Mouse (Mus musculus): ENCODE results near the gene Jak3. TPM values are rescaled to one million over a fixed set of nuclear protein-coding genes. Genes with fewer than 3 reads are reported as not detected.

Jak3 gene
- polyA plus RNA-seq, 1 experiment from 2014 or later: 4.2 TPM

- no peak overlapping the region for H3K4me2 ChIP-seq (replicated peaks)
- H3K9ac ChIP-seq: no peak overlapping the region; the same call in 1 of the 2 replicates
- peaks cover 86% of the 10 kb centered on the region for H3K27me3 ChIP-seq
- no peak for ATAC-seq (ENCODE audit: low FRiP score, low read depth)
- H3K4me1 ChIP-seq: peaks cover 38% of the 10 kb centered on the region
- WGBS: 54% methylated on average over 5 of the region's 5 CpGs
- no peaks in the 10 kb centered on the region for H3K36me3 ChIP-seq
- H3K4me3 ChIP-seq: no peak overlapping the region
- H3K9me3 ChIP-seq: no peaks in the 10 kb centered on the region
- no peak overlapping the region for H3K27ac ChIP-seq
Measured at GRCm38 (mm10) chr8:71667256-71667655, 8.8 kb upstream of the Jak3 start.

- Histone ChIP-seq H3K9ac (no peak overlapping the region), H3K4me3 (no peak overlapping the region; the same call in 1 of the 2 replicates), H3K27me3 (peaks cover 84% of the 10 kb centered on the region), H3K4me2 (replicated peaks) (peak overlapping the region; percentile 40), H3K9me3 (no peaks in the 10 kb centered on the region), H3K36me3 (no peaks in the 10 kb centered on the region), H3K27ac (no peak overlapping the region), H3K4me1 (peaks cover 38% of the 10 kb centered on the region)
- ATAC-seq (ENCODE audit: low FRiP score, low read depth): no peak
- 2% methylated on average over 21 of the region's 21 CpGs for WGBS
Measured at GRCm38 (mm10) chr8:71668220-71668975, 7.7 kb upstream of the Jak3 start.

GRCm38 (mm10) chr8:71670198-71670597 is 5.9 kb upstream of the Jak3 start:
- H3K36me3 ChIP-seq: no peaks in the 10 kb centered on the region
- H3K9me3 ChIP-seq: no peaks in the 10 kb centered on the region
- peaks cover 73% of the 10 kb centered on the region for H3K27me3 ChIP-seq
- no peak overlapping the region for H3K9ac ChIP-seq
- H3K27ac ChIP-seq: no peak overlapping the region
- no peak for ATAC-seq (ENCODE audit: low FRiP score, low read depth)
- H3K4me3 ChIP-seq: peak overlapping the region; percentile 50
- WGBS: 15% methylated on average over 6 of the region's 12 CpGs
- peaks cover 38% of the 10 kb centered on the region for H3K4me1 ChIP-seq
- H3K4me2 ChIP-seq (replicated peaks): peak overlapping the region; percentile 93

- H3K4me3 ChIP-seq: peak overlapping the region; percentile 50
- peak overlapping the region; percentile 93 for H3K4me2 ChIP-seq (replicated peaks)
- ATAC-seq (ENCODE audit: low FRiP score, low read depth): peak; percentile 29
- no peaks in the 10 kb centered on the region for H3K9me3 ChIP-seq
- under 1% methylated on average over 64 of the region's 64 CpGs for WGBS
- no peaks in the 10 kb centered on the region for H3K36me3 ChIP-seq
- H3K9ac ChIP-seq: 0 out of 2 replicates have a peak overlapping the region, but pooled peaks have one; percentile 19
- no peak overlapping the region for H3K27ac ChIP-seq
- H3K27me3 ChIP-seq: peaks cover 75% of the 10 kb centered on the region
- peaks cover 40% of the 10 kb centered on the region for H3K4me1 ChIP-seq
Measured at GRCm38 (mm10) chr8:71670621-71671548, 5.2 kb upstream of the Jak3 start.

- ATAC-seq (ENCODE audit: low FRiP score, low read depth): peak; percentile 78
- Histone ChIP-seq H3K9ac (0 out of 2 replicates have a peak within 1 kb of the TSS, but pooled peaks have one; percentile 19), H3K27ac (no peak within 1 kb of the TSS), H3K9me3 (no peaks in the 10 kb centered on the region), H3K27me3 (peaks cover 74% of the 10 kb centered on the region), H3K4me1 (peaks cover 42% of the 10 kb centered on the region), H3K4me2 (replicated peaks) (peak within 1 kb of the TSS; percentile 93), H3K36me3 (no peaks in the 10 kb centered on the region), H3K4me3 (peak within 1 kb of the TSS; percentile 50)
- under 1% methylated on average over 42 of the region's 42 CpGs for WGBS
Measured at GRCm38 (mm10) chr8:71671549-71671965, 4.5 kb upstream of the Jak3 start, which contains the start of gene Unc13a. Gene Unc13a, minus strand, starts transcription at chr8:71671757.

- Histone ChIP-seq H3K36me3 (no peaks in the 10 kb centered on the region), H3K4me3 (peak overlapping the region; percentile 50), H3K27me3 (peaks cover 74% of the 10 kb centered on the region), H3K9ac (no peak overlapping the region), H3K4me1 (peaks cover 40% of the 10 kb centered on the region), H3K4me2 (replicated peaks) (peak overlapping the region; percentile 93), H3K27ac (no peak overlapping the region), H3K9me3 (no peaks in the 10 kb centered on the region)
- no peak for ATAC-seq (ENCODE audit: low FRiP score, low read depth)
- 47% methylated on average over 6 of the region's 6 CpGs for WGBS
Measured at GRCm38 (mm10) chr8:71672168-71672735, 3.8 kb upstream of the Jak3 start.

GRCm38 (mm10) chr8:71674071-71674470 is 2.0 kb upstream of the Jak3 start:
- no peaks in the 10 kb centered on the region for H3K9me3 ChIP-seq
- H3K9ac ChIP-seq: no peak overlapping the region
- H3K4me1 ChIP-seq: peaks cover 25% of the 10 kb centered on the region
- 74% methylated on average over 2 of the region's 2 CpGs for WGBS
- H3K27ac ChIP-seq: no peak overlapping the region
- H3K4me2 ChIP-seq (replicated peaks): no peak overlapping the region
- H3K4me3 ChIP-seq: no peak overlapping the region
- H3K36me3 ChIP-seq: no peaks in the 10 kb centered on the region
- no peak for ATAC-seq (ENCODE audit: low FRiP score, low read depth)
- peaks cover 74% of the 10 kb centered on the region for H3K27me3 ChIP-seq

- Histone ChIP-seq H3K36me3 (no peaks in the 10 kb centered on the region), H3K4me2 (replicated peaks) (peak overlapping the region; percentile 87), H3K9ac (peak overlapping the region; percentile 74; the same call in 1 of the 2 replicates), H3K27ac (no peak overlapping the region), H3K4me1 (peaks cover 29% of the 10 kb centered on the region), H3K27me3 (peaks cover 74% of the 10 kb centered on the region), H3K4me3 (peak overlapping the region; percentile 65), H3K9me3 (no peaks in the 10 kb centered on the region)
- WGBS: 24% methylated on average over 9 of the region's 9 CpGs
- ATAC-seq (ENCODE audit: low FRiP score, low read depth): no peak
Measured at GRCm38 (mm10) chr8:71675456-71676019, 558 bp upstream of the Jak3 start.

GRCm38 (mm10) chr8:71676803-71677202 is 707 bp downstream of the Jak3 start:
- H3K4me1 ChIP-seq: peaks cover 28% of the 10 kb centered on the region
- H3K9ac ChIP-seq: peak overlapping the region; percentile 74
- no peak overlapping the region for H3K27ac ChIP-seq
- no peak for ATAC-seq (ENCODE audit: low FRiP score, low read depth)
- peaks cover 77% of the 10 kb centered on the region for H3K27me3 ChIP-seq
- 56% methylated on average over 9 of the region's 9 CpGs for WGBS
- no peaks in the 10 kb centered on the region for H3K36me3 ChIP-seq
- no peaks in the 10 kb centered on the region for H3K9me3 ChIP-seq
- peak overlapping the region; percentile 87 for H3K4me2 ChIP-seq (replicated peaks)
- H3K4me3 ChIP-seq: peak overlapping the region; percentile 65

GRCm38 (mm10) chr8:71677555-71677954 is 1.5 kb downstream of the Jak3 start:
- Histone ChIP-seq H3K9ac (0 out of 2 replicates have a peak overlapping the region, but pooled peaks have one; percentile 5), H3K36me3 (no peaks in the 10 kb centered on the region), H3K4me3 (no peak overlapping the region), H3K4me2 (replicated peaks) (no peak overlapping the region), H3K9me3 (no peaks in the 10 kb centered on the region), H3K27ac (no peak overlapping the region), H3K4me1 (peaks cover 26% of the 10 kb centered on the region), H3K27me3 (peaks cover 84% of the 10 kb centered on the region)
- no peak for ATAC-seq (ENCODE audit: low FRiP score, low read depth)

- Histone ChIP-seq H3K4me1 (peaks cover 26% of the 10 kb centered on the region), H3K27me3 (peaks cover 84% of the 10 kb centered on the region), H3K9ac (no peak overlapping the region), H3K4me3 (no peak overlapping the region), H3K27ac (no peak overlapping the region), H3K4me2 (replicated peaks) (no peak overlapping the region), H3K36me3 (no peaks in the 10 kb centered on the region), H3K9me3 (no peaks in the 10 kb centered on the region)
- no peak for ATAC-seq (ENCODE audit: low FRiP score, low read depth)
- WGBS: 57% methylated on average over 4 of the region's 4 CpGs
Measured at GRCm38 (mm10) chr8:71678216-71678615, 2.1 kb downstream of the Jak3 start.

All from limb, embryonic 13.5 days (tissue).